Mouse (Mus musculus) intestine, embryonic 15.5 days (tissue): ENCODE measurements around the gene Hes1. TPM values are rescaled to one million over a fixed set of nuclear protein-coding genes. Genes with fewer than 3 reads are reported as not detected.

Experiments
- ATAC-seq: fragments of 200-750 bp; cut with Nextera tagmentation; 2 replicates; pipeline ENCODE4 v1.8.0; 2017; ENCODE audit warnings: moderate TSS enrichment, moderate library complexity
- H3K27ac ChIP-seq: fragments of 300-500 bp; sonication (generic); 2 replicates; pipeline ENCODE4 v1.5.1; 2015; ENCODE audit warnings: mild to moderate bottlenecking, inconsistent platforms
- H3K27me3 ChIP-seq: fragments of 300-500 bp; sonication (generic); replicated peaks from 2 replicates; pipeline ENCODE4 v1.6.1; 2015; ENCODE audit warnings: inconsistent platforms
- H3K36me3 ChIP-seq: fragments of 300-500 bp; sonication (generic); 2 replicates; pipeline ENCODE4 v1.6.1; 2015; ENCODE audit warnings: inconsistent platforms
- H3K4me1 ChIP-seq: fragments of 300-500 bp; sonication (generic); replicated peaks from 2 replicates; pipeline ENCODE4 v1.6.1; 2015; ENCODE audit warnings: inconsistent platforms
- H3K4me2 ChIP-seq: fragments of 300-500 bp; sonication (generic); replicated peaks from 2 replicates; pipeline ENCODE4 v1.6.1; 2015; ENCODE audit warnings: mild to moderate bottlenecking, inconsistent platforms
- H3K4me3 ChIP-seq: fragments of 300-500 bp; sonication (generic); replicated peaks from 2 replicates; pipeline ENCODE4 v1.5.1; 2015; ENCODE audit warnings: inconsistent platforms
- H3K9ac ChIP-seq: fragments of 300-500 bp; sonication (generic); 2 replicates; pipeline ENCODE4 v1.6.1; 2015; ENCODE audit warnings: inconsistent platforms
- H3K9me3 ChIP-seq: fragments of 300-500 bp; sonication (generic); 2 replicates; pipeline ENCODE4 v1.6.1; 2016; ENCODE audit warnings: inconsistent platforms
- WGBS: fragments of 180-500 bp; shearing (Covaris S2); methylation state at CpG from one replicate; pipeline ENCODE4 v1.1.7; 2015; 5-methylcytosine and 5-hydroxymethylcytosine counted together
- polyA plus RNA-seq: library from polyadenylated mRNA; unstranded; fragments of >200 nt; fragmentation: Nextera tagmentation; extraction: Ambion mirVana; gene quantifications from 2 replicates; pipeline ENCODE4 v1.2.1, GENCODE M21; 2015

The Hes1 gene
- polyA plus RNA-seq, 1 experiment from 2014 or later = 67.4 TPM

GRCm38 (mm10) chr16:30055361-30055889 is 8.8 kb upstream of the Hes1 start:
- 35% methylated on average over 10 of the region's 10 CpGs for WGBS
- ATAC-seq = peak; percentile 83
- Histone ChIP-seq H3K4me3 (no peak overlapping the region), H3K36me3 (no peaks in the 10 kb centered on the region), H3K27me3 (no peaks in the 10 kb centered on the region), H3K4me2 (peak overlapping the region; percentile 47), H3K9ac (no peak overlapping the region), H3K9me3 (no peaks in the 10 kb centered on the region), H3K4me1 (peaks cover 36% of the 10 kb centered on the region), H3K27ac (peak overlapping the region; percentile 91)

DNA sequence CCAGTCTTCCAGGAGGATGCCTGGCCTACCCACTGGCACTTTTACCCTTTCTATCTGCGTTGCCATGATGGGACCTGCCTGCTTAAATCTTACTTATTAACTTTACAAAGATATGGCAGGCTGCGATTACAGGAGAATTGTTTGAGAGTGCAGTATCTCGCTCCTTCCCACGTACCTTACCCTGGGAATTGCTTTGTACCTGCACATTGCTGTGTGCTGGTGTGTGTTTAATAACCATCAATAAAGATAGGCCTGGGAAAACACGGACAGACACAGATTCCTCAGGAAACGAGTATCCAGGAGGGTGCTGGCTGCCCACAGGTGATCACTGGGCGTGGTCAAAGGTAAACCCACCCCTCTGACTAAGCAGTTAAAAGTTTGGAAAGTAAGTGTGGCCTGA is 8.3 kb upstream of the Hes1 start:
- WGBS = 53% methylated on average over 7 of the region's 7 CpGs
- peak; percentile 81 for ATAC-seq
- H3K36me3 ChIP-seq = no peaks in the 10 kb centered on the region
- peak overlapping the region; percentile 91 for H3K27ac ChIP-seq
- H3K4me1 ChIP-seq = peaks cover 41% of the 10 kb centered on the region
- no peaks in the 10 kb centered on the region for H3K27me3 ChIP-seq
- no peak overlapping the region for H3K9ac ChIP-seq
- H3K4me2 ChIP-seq = peak overlapping the region; percentile 47
- H3K4me3 ChIP-seq = no peak overlapping the region
- no peaks in the 10 kb centered on the region for H3K9me3 ChIP-seq

- H3K4me1 ChIP-seq = peaks cover 49% of the 10 kb centered on the region
- H3K9me3 ChIP-seq = no peaks in the 10 kb centered on the region
- no peak overlapping the region for H3K4me3 ChIP-seq
- H3K27me3 ChIP-seq = no peaks in the 10 kb centered on the region
- H3K9ac ChIP-seq = no peak overlapping the region
- WGBS = 80% methylated on average over 2 of the region's 2 CpGs
- no peak for ATAC-seq
- no peaks in the 10 kb centered on the region for H3K36me3 ChIP-seq
- H3K27ac ChIP-seq = peak overlapping the region; percentile 33; the same call in 1 of the 2 replicates
- H3K4me2 ChIP-seq = no peak overlapping the region
These were observed 7.3 kb upstream of the Hes1 start for GRCm38 (mm10) chr16:30056906-30057305.

DNA sequence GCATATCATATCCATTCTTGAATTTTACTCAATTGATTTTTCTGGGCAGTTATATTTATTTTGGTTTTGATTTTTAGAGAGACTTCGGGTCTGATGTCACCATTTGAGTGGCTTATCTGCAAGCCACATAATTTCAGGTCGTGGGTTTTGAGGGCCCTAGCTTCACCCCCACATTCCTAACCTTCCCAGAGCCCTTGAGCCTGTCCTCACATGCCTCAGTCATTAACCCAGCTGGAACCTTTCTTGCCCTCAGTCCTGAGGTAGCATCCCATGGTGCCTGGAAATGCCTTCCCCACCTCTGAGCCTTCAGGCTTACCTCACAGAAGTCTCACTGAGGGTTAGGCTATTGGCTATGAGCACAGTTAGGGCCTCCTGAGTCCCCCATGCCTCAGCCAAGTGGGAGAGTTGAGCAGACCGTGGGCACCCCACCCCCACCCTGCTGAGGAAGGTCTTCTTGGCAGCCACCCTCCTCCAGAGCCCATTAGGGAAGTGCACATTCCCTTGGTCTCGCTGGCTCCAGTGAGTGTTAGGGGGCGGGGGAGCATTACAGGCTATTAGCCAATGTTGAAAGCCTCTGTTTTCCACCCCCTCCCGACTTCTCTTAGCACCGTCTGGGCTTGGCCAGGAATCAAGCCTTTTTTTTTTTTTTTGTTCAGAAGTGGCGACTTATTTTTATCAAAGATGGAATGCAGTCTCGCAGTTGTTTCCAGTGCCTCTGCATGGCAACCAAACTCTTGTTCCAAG is 5.0 kb upstream of the Hes1 start:
- H3K27me3 ChIP-seq = no peaks in the 10 kb centered on the region
- H3K9ac ChIP-seq = peak overlapping the region; percentile 22; the same call in 1 of the 2 replicates
- no peaks in the 10 kb centered on the region for H3K36me3 ChIP-seq
- 13% methylated on average over 9 of the region's 9 CpGs for WGBS
- H3K9me3 ChIP-seq = no peaks in the 10 kb centered on the region
- peak overlapping the region; percentile 49 for H3K27ac ChIP-seq
- peaks cover 56% of the 10 kb centered on the region for H3K4me1 ChIP-seq
- H3K4me3 ChIP-seq = no peak overlapping the region
- no peak for ATAC-seq
- peak overlapping the region; percentile 20 for H3K4me2 ChIP-seq

DNA sequence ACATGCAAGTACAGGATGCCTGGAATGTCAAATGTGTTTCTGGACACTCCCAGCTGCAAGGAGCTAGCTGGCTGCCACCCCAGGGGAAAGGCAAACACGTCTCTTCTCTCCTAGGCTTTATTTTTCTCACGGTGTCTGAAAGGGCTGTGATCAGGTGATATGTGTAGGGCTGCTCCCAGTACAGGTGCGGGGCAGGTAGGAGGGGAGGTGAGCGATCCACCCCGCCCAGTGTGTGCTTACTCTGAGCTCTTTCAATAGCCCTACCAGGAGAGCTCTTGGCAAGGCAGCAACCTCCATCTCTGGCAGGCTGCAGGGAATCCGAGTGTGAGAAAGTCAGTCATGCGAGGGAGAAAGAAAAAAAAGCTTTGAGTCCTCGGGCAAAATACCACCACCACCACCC is 3.8 kb upstream of the Hes1 start:
- H3K9ac ChIP-seq = no peak overlapping the region
- 0 out of 2 replicates have a peak overlapping the region, but pooled peaks have one; percentile 5 for H3K4me2 ChIP-seq
- H3K27me3 ChIP-seq = no peaks in the 10 kb centered on the region
- H3K4me3 ChIP-seq = no peak overlapping the region
- no peaks in the 10 kb centered on the region for H3K36me3 ChIP-seq
- no peaks in the 10 kb centered on the region for H3K9me3 ChIP-seq
- H3K27ac ChIP-seq = peak overlapping the region; percentile 54
- 26% methylated on average over 8 of the region's 8 CpGs for WGBS
- ATAC-seq = peak; percentile 3; the same call in 1 of the 2 replicates
- H3K4me1 ChIP-seq = peaks cover 51% of the 10 kb centered on the region

- H3K9ac ChIP-seq = peak overlapping the region; percentile 89
- H3K4me2 ChIP-seq = peak overlapping the region; percentile 89
- peak overlapping the region; percentile 99 for H3K27ac ChIP-seq
- H3K4me1 ChIP-seq = peaks cover 44% of the 10 kb centered on the region
- H3K4me3 ChIP-seq = peak overlapping the region; percentile 65
- no peaks in the 10 kb centered on the region for H3K9me3 ChIP-seq
- H3K27me3 ChIP-seq = no peaks in the 10 kb centered on the region
- ATAC-seq = no peak
- H3K36me3 ChIP-seq = no peaks in the 10 kb centered on the region
- 27% methylated on average over 12 of the region's 12 CpGs for WGBS
These were observed 1.7 kb upstream of the Hes1 start for GRCm38 (mm10) chr16:30062242-30063030.

DNA sequence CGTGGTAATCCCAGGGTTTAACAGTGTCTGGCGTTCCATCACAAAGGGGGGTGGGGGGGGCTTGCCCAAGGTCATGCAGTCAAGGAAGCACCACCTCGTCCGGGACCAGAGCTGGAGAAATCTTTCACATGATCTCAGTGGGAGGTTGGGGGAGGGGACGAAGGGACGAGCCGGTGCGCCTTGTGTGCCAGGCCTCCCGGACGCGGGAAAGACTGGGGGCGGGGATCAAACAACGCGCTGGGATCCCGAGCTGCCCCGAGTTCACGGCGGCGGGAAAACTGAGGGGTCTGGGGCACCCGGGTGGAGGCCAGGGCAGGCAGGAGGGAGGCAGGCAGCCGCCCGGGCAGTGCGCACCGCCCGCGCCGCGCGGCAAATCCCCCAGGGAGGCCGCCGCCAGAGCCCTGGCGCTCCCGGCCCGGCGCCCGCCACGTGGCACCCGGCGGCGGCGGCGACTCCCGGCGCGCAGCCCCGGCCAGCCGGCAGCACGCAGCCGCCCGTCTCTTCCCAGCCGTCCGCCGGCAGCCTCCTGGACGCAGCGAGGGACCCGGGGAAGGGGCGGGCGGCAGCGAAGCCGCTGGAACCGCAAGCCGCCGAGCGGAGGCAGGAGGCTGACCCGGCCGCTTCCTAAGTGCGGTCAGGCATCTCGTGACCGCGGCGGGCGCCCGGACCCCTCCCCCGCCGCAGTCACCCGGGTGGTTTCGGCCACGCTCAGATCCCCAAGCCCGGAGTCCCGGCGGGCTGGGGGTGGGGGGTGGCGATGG is 883 bp upstream of the Hes1 start:
- WGBS = under 1% methylated on average over 58 of the region's 82 CpGs
- H3K27me3 ChIP-seq = no peaks in the 10 kb centered on the region
- peak overlapping the region; percentile 89 for H3K9ac ChIP-seq
- no peaks in the 10 kb centered on the region for H3K9me3 ChIP-seq
- peak overlapping the region; percentile 65 for H3K4me3 ChIP-seq
- peak overlapping the region; percentile 99 for H3K27ac ChIP-seq
- ATAC-seq = peak; percentile 6
- peaks cover 49% of the 10 kb centered on the region for H3K4me1 ChIP-seq
- no peaks in the 10 kb centered on the region for H3K36me3 ChIP-seq
- H3K4me2 ChIP-seq = peak overlapping the region; percentile 89

DNA sequence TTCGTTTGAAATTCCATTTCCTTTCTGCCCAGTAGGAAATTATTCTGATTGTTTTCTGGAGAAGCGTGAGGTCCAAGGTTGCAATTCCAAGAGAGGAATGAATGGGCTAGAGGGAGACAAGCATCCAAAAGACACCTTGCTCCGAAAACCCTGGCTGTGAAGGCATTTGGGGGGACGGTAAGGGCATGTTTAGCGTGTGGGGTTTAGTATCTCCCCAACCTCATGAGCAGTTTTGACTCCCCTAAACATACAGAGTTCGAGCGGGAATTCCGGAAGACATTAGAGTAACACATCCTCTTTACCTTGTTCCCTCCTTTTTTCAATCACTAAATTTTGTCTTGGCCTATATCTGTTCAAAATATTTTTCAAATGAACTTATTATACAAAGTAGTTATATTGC is 429 bp downstream of the Hes1 start:
- ATAC-seq = no peak
- no peaks in the 10 kb centered on the region for H3K9me3 ChIP-seq
- H3K9ac ChIP-seq = peak overlapping the region; percentile 57
- H3K36me3 ChIP-seq = no peaks in the 10 kb centered on the region
- H3K4me3 ChIP-seq = peak overlapping the region; percentile 65
- peaks cover 47% of the 10 kb centered on the region for H3K4me1 ChIP-seq
- peak overlapping the region; percentile 89 for H3K4me2 ChIP-seq
- H3K27me3 ChIP-seq = no peaks in the 10 kb centered on the region
- H3K27ac ChIP-seq = peak overlapping the region; percentile 99
- 0% methylated on average over 8 of the region's 8 CpGs for WGBS

DNA sequence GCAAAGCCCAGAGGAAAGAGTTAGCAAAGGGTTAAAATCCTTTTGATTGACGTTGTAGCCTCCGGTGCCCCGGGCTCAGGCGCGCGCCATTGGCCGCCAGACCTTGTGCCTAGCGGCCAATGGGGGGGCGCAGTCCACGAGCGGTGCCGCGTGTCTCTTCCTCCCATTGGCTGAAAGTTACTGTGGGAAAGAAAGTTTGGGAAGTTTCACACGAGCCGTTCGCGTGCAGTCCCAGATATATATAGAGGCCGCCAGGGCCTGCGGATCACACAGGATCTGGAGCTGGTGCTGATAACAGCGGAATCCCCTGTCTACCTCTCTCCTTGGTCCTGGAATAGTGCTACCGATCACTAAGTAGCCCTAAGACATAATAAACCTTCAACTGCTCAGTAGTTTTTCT is 893 bp downstream of the Hes1 start:
- ATAC-seq = peak; percentile 67
- peak overlapping the region; percentile 89 for H3K4me2 ChIP-seq
- WGBS = under 1% methylated on average over 21 of the region's 21 CpGs
- no peaks in the 10 kb centered on the region for H3K27me3 ChIP-seq
- no peaks in the 10 kb centered on the region for H3K36me3 ChIP-seq
- peaks cover 47% of the 10 kb centered on the region for H3K4me1 ChIP-seq
- H3K27ac ChIP-seq = peak overlapping the region; percentile 99
- H3K9me3 ChIP-seq = no peaks in the 10 kb centered on the region
- peak overlapping the region; percentile 71 for H3K9ac ChIP-seq
- H3K4me3 ChIP-seq = peak overlapping the region; percentile 65

GRCm38 (mm10) chr16:30065537-30066183 is 1.5 kb downstream of the Hes1 start:
- peak overlapping the region; percentile 89 for H3K4me2 ChIP-seq
- H3K27ac ChIP-seq = peak overlapping the region; percentile 95
- ATAC-seq = no peak
- no peaks in the 10 kb centered on the region for H3K9me3 ChIP-seq
- peak overlapping the region; percentile 71 for H3K9ac ChIP-seq
- H3K4me3 ChIP-seq = peak overlapping the region; percentile 65
- H3K27me3 ChIP-seq = no peaks in the 10 kb centered on the region
- H3K36me3 ChIP-seq = no peaks in the 10 kb centered on the region
- WGBS = under 1% methylated on average over 21 of the region's 21 CpGs
- peaks cover 43% of the 10 kb centered on the region for H3K4me1 ChIP-seq

DNA sequence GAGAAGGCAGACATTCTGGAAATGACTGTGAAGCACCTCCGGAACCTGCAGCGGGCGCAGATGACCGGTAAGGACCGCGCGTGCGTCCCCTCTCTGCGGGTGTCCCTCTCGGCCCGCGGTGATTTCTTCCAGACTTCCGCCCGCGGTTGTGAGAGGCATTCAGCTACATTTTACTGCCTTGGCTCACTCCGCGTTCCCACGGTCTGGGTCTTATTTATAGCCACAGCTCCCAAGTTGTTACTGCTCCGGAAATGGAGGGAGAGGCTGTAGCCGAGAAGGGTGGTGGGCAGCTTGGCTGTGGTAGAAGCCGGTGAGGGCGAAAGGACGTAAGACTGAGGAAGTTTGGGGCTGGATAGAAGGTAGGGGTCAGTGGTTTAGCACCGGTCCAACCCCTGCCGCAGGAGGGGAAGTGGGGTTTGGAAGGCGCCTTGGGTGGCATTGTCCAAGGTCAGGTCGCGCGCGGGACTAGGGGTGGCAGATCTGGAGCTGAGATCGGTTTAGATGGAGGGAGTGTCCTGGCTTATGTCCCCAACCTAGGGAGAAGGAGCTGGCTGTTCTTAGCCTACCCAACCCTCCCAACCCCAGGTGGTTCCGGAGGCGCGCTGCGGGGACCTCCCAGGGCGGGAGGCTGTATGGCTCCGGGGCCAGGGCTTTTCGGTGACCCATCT is 2.1 kb downstream of the Hes1 start:
- Histone ChIP-seq H3K9me3 (no peaks in the 10 kb centered on the region), H3K4me2 (peak overlapping the region; percentile 89), H3K27ac (peak overlapping the region; percentile 95), H3K4me1 (peaks cover 37% of the 10 kb centered on the region), H3K4me3 (peak overlapping the region; percentile 65), H3K27me3 (no peaks in the 10 kb centered on the region), H3K9ac (peak overlapping the region; percentile 71), H3K36me3 (no peaks in the 10 kb centered on the region)
- WGBS = under 1% methylated on average over 38 of the region's 38 CpGs
- ATAC-seq = no peak
